Mouse (Mus musculus) heart, postnatal 0 days (tissue): ENCODE measurements around the gene Ccdc39.

Experiments
- CTCF ChIP-seq: IDR thresholded peaks from 2 replicates; pipeline ENCODE4 v1.5.1; 2016; ENCODE audit warnings: antibody characterized with exemption, control low read depth, low read depth
- EP300 ChIP-seq: IDR thresholded peaks from 2 replicates; pipeline ENCODE4 v1.6.1; 2016; ENCODE audit warnings: antibody characterized with exemption, low read depth

- TF ChIP-seq CTCF (no peak), EP300 (no peak)
These were observed 7.5 kb downstream of the Ccdc39 start for GRCm38 (mm10) chr3:33836576-33836975.
